Mouse (Mus musculus): Measurements from ENCODE around the gene Gm28168. TPM values are rescaled to one million over a fixed set of nuclear protein-coding genes. Genes with fewer than 3 reads are reported as not detected.
"Not testable (repeated sequence)": the region's sequence is repeated elsewhere in the genome, so short reads cannot be mapped to it uniquely, and the experiment has no call there.

Gene Gm28168
- total RNA-seq (2017), result not detected in 2 replicates

DNA sequence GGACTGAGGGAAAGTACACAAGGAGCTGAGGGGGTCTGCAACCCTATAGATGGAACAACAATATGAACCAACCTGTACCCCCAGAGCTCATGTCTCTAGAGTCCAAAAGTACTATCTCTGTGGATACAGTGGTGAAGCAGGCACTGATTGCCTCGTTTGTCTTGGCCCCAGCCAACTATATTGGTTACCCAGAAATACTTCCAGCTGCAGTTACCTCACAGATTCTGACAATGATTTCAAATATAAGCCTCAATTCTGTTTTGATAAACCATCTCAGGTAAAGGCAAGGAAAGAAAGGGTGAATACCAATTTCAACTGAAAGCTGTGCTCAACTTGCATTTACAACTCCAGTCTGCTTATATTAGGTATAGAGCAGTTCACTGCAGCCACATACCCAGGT lies at the start of gene Gm28168:
Gene Gm28168, plus strand, starts transcription at position 301 of the 400 bp plus-strand sequence.
- not testable (repeated sequence) for ATAC-seq (ENCODE audit: extremely low read depth, insufficient number of reproducible peaks, low FRiP score, poor library complexity, severe bottlenecking)

DNA sequence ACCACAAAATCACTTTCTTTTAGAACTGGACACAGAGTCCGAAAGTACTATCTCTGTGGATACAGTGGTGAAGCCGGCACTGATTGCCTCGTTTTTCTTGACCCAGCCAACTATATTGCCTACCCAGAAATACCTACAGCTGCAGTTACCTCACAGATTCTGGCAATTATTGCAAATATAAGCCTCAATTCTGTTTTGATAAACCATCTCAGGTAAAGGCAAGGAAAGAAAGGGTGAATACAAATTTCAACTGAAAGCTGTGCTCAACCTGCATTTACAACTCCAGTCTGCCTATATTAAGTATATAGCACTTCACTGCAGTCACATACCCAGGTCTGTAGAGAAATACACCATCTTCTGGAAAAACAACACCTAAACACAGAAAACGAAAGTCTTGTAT lies 37.8 kb downstream of the Gm28168 start, which contains the start of gene Gm7145:
Gene Gm7145, plus strand, starts transcription at position 301 of the 400 bp plus-strand sequence.
- ATAC-seq (ENCODE audit: extremely low read depth, insufficient number of reproducible peaks, low FRiP score, poor library complexity, severe bottlenecking), result no peak

Other genes starting within 250 kb of the Gm28168 start
- not detected in 2 replicates for gene Gm28363, start 230.9 kb upstream of the Gm28168 start, total RNA-seq (2017)
- 0.23 TPM in 1 of 2 replicates, not detected in the other for gene B020011L13Rik, start 146.9 kb upstream of the Gm28168 start, total RNA-seq (2017)
- gene Gm28360, start 97.9 kb upstream of the Gm28168 start, total RNA-seq (2017), result not detected in 2 replicates
- not detected in 2 replicates for gene Gm7145, start 37.9 kb downstream of the Gm28168 start, total RNA-seq (2017)
- gene Gm29106, start 248.5 kb downstream of the Gm28168 start, total RNA-seq (2017), result not detected in 2 replicates

Measured in neutrophil, adult 5-6 weeks (primary cell).